Mouse (Mus musculus): ENCODE data around the gene Rita1. TPM values are rescaled to one million over a fixed set of nuclear protein-coding genes. Genes with fewer than 3 reads are reported as not detected.

Gene Rita1
- total RNA-seq (2021): 1 to 10 TPM; 4.8 to 6.3 TPM
- long read RNA-seq, experiment 1, partial matches to known transcripts: 0 of 5 reads
- long read RNA-seq, experiment 1, other reads (novel, unspliced or antisense): 1 of 5 reads
- long read RNA-seq, experiment 2, partial matches to known transcripts: 2 of 8 reads
- long read RNA-seq, experiment 2, other reads (novel, unspliced or antisense): 1 of 8 reads

DNA sequence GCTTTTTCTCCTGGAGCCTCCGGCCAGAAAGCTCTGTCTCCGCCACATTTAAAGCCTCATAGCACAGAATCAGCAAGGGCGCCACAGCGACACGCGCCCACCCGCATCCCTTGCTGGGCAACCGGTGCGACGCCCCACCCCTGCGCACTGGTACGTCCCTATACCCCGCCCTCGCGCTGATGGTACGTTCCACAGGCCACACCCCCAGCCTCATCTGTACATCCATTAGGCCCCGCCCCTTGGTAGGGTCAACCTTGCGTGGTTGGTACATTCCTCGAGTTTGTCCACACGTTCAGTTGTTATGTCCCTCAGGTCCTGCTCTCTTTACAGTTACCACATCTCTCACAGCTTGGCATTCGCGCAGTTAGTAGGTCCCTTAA lies at the start of gene Rita1, which contains the start of gene Ddx54:
Gene Rita1 (minus strand): TSS at position 148 of the 380 bp plus-strand sequence.
Gene Ddx54 (plus strand): TSS at position 298 of the 380 bp plus-strand sequence.
- DNase-seq: peak; percentile 93

DNA sequence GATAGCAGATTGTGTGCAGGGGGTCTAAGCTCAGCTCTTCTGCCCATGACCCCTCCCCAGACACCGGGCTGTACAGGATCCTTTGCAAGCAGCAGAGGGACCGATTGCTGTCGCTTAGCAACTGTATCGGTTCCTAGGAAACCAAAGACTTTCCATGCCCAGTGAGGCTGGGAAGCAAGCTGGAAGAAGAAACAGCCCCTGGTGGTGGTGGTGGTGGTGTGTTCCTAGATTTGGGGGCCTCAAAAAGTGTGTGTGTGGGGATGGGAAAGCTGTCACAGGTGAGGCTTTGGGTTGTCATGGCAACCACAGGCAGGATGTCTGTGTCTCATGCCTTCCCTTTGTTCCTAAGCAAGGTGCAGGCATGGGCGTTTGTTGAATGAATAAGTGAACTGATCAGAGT lies 48.4 kb upstream of the Rita1 start:
- no peak for DNase-seq

DNA sequence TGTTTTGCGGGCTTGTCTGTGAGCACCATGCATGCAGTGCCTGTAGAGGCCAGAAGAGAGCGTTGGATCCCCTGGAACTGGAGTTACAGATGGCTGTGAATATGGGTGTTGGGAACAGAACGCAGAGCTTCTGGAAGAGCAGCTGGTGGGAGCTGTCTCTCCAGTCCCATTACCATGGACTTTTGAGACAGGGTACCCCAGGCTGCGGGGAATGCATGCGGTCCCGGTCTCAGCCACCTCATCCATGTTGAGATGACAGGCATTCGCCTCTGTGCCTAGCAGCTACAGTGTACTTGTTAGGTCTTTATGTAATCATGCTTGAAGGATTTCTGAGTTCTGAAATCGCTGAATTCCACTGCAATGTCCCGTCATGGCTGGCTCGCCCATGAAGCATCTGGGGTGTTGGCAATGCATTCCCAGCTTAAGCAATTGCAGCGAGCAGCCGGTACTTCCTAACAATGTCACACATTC lies 43.9 kb upstream of the Rita1 start:
- no peak for DNase-seq

DNA sequence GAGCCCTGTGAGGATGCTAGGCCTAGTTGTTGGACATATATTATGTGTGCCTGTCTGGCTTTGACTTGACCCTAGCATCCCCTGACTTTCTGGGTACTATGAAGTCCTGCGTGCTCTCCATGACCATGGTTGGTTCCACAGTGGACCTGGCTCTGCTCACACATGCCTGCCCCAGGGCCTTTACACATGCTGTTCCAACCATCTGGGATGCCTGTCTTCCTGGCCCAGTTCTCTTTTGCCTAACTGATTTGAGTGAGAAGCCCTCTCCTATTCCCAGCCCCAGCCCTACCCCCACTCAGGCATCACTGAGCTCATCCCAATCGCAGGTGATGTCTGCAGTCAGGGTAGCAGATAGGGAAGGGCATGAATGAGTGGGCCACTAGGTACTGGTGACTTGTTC lies 41.5 kb upstream of the Rita1 start:
- DNase-seq: no peak

DNA sequence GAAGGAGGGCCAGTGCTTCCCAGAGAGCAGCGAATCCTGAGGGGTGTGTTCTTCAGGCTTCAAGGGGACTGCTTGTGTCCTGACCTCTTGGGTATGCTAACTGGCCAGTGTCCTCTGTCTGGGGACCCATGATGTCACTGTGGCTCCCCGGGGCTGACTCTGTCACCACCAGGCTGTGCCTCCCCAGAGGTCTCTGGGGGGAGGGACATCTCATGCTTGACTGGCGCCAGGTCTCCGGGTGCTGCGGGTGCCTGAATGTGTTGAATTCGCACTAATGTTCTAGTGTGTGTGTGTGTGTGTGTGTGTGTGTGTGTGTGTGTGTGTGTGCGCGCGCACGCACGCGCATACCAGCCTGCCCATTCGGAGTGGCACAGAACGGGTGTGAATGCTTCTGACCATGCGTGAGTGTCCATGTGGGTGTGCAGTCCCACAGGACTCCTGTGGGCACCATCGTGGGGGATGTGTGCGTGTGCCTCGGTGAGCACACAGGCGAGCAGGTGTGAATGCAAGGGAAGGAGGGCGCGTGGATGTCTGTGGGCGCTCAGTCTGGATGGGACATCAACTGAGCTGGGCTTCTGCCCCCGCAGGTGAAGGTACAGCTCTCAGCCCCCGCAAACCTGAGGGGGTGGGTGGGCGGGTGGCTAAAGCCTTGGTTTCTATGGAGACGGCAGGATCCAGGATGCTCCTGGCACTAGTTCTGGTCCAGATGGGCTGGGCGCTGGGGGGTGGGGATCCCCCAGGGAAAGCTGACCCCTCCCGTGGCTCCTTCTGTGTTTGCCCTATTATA lies 40.7 kb upstream of the Rita1 start:
- no peak for DNase-seq

DNA sequence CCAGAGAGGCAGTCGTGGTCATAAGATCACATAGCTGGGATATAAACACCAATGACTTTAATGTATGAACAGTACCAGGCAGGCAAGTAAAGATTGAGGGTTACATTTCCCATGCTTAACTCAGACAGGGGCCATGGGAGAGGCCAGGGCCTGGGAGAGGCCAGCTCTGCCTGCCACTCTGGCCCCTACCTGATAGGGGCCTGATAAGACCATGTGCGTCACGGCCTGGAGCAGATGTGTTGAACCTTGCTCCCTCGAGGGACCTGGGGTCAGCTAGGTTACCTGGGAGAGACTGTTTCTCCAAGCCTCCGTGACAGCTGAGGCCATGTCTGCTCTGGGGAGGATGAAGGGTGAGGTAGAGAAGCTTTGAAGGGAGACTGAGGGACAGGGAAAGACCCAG lies 38.8 kb upstream of the Rita1 start:
- no peak for DNase-seq

DNA sequence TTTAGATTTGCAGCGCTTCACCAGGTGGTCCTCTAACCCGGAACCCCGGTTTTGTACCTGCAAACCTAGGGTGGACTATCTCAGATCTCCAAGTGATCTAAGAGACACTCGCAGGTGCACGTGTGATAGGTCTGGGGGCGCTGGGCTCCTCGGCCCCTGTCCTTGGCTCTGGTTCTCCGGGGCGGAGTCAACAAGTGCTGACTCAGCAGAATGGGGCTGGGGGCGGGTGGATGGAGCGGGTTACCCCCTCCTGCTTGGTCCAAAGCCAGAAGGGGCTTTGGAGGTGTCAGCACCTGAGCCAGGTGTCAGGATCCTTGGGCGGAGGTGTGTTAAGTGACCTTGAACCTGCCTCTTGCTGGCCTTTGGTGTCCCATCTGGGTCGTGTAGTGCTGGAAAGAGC lies 37.5 kb upstream of the Rita1 start:
- DNase-seq: no peak

DNA sequence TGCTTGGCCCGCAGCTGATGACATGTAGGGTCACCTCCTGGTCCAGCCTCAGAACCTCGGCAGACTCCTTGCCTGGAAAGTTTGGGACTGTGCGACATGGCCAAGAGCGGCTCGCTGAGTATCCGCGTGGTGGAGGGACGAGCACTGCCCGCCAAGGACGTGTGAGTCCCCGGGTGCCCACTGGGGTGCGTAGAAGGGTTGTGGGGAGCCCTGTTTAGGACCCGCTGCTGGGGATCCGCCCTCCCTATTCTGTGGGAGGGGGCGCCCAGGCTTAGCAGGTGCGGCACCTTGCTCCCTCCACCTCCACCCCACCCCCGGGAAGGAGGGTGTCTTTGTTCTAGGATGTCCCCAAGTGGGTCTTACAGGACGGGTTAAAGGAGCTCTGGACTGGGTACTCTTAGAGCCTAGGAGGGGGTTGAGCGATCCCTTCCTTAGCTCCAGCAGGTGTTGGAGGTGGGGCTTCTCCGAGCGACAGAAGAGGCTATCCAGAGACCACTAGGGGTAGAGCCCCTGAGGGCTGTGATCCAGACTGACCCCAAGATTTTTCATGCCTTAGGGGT lies 37.1 kb upstream of the Rita1 start:
- no peak for DNase-seq

DNA sequence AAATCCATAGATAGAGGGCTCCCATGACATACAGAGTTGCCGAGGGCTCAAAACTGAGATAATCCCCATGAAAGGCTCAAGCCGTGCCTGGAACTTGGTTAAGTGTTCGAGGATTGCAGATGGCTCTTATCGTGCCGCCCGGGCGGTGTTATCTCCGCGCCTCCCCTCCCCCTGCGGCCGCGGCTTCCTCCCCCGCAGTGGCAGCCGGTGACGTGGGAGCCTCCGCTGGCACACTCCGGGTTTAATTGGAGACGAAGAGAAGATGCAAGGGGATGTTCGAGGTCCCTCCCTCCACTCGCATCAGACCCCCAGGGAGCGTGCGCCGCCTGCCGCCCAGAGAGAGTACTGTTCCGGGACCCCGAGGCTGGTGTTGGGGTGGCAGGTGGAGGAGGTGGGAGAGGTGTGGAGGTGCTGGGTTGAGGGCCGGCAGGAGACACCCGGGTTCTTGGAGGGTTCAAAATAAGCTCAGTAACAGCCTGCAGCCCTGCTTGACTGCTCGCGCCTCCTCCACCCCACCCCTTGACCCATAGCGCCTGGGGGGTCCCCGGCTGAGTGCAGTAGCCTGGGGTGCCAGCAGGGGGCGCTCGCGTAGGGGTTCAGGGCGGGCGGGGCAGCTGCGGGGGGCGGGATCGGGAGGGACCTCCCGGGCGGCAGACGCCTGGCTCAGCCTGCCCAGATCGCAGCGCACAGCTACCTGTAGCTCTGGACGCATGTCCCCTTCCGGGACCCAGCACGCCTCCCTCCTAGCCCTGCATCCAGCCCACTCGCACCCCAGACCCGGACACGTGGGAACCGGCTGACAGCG lies 36.4 kb upstream of the Rita1 start, which contains the start of gene Rasal1:
Gene Rasal1 (plus strand): TSS at position 244 of the 805 bp plus-strand sequence.
- peak; percentile 35 for DNase-seq

DNA sequence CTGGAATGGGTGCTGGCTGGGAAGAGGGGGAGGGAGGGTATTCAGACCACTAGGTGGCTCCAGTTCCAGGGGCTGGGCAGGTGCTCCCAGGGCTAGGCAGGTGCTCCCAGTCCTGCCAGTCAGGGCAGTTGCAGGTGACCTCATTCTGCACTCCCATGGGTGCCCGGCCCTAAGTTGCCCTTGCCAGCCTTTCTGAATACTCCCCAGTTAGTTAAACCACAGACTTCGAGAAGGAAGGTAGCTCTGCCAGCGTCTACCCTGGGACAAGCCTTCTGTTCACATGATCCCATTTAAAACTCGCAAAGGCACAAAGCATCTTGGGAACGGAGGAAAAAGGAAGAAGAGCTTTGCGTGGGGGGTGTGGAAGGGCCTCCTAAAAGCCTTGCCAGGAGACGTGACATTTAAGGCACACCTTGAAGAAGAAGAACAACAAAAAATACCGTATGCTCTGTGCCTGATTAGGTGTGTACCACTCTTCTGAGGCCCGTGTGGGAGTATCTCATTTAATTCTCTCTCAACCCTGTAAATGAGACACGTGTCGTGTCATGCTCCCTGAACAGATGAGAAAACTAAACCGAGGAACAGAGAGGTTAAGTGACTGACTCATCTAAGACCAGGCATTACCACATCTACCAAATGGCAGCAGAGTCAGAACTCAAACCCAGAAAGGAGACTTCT lies 35.6 kb upstream of the Rita1 start:
- DNase-seq: no peak

DNA sequence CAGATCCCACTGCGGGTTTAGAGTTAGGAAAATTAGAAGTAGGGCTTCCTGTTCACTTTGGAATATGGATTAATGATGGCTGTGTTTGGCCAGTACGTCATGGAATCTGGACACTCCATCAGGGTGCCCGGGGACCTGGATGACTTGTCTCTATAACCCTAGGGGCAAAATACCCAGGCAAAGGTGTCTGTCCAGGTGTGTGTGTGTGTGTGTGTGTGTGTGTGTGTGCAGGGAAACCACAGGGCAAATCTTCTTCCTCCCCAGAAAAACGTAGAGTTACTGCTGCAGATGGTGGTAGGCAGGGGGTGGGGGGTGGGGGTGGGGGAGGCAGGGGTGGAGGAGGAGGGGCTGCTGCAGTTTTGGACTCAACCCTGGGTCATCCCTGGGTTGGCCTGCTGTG lies 35.0 kb upstream of the Rita1 start:
- no peak for DNase-seq

DNA sequence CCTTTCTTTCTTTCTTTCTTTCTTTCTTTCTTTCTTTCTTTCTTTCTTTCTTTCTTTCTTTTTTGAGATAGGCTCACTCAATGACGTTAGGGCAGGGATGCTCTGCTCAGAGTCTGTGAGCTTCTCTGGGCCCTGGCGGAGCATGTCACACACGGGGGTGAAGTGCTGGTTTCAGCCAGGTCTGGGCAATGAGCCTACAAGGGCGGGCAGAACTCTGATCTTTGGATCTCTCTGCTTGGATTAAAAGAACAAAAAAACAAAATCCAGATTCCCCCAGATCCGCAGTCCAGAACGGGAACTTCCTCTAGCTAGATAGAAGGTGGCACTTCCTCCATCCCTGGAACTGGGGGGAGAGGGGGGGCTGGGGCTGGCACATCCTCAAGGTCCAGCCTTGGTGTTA lies 33.5 kb upstream of the Rita1 start:
- DNase-seq: peak; percentile 31

DNA sequence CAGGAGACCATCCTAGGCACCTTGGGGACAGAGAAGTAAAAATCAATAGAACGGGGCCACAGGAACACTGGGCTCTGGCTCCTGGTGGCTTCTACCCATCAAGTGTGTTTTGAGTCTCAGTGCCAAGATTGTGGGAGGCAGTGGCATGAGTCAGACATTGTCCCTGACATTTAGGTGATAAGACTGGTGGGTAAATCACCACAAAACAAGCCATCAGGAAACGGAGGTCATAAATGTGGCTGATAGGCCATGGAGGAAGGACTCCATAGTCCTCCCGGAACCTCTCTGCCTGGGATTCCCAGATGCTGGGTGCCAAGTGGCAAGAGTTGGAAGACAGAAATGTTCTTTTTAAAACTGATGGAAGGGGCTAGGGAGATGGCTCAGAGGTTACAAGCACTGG lies 31.8 kb upstream of the Rita1 start:
- no peak for DNase-seq

DNA sequence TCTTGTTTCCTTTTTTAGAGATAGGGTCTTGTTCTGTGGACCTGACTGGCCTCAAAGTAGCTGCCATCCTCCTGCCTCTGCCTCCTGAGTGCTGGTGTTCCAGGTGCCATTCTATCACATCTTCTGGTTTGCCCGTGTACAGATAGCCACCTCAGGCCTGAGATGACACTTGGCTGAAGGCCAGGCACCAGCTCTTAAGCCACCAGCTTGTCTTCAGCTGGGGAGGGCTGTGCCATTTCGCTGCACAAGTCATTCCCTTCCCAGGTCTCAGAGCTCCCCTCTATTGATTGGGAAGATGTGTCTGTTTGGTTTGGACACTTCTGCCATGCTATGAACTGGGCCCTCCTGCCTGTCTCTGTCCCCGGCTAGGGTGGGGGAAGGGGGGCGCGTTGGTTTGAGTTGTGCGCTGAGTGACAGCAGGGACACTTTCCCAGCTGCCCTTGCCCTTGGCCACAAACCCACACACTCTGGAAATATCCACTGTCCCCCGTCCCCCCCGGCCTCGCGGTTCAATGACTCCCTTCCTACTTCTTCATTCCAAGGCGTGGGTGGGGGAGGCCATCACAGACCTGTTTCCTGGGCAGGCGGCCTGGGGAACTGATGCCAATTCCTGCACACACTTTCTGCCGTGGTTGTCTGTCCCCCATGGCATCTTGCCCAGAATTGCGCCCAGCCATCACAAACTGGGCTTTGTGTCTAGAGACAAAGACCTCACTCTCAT lies 31.1 kb upstream of the Rita1 start:
- no peak for DNase-seq

DNA sequence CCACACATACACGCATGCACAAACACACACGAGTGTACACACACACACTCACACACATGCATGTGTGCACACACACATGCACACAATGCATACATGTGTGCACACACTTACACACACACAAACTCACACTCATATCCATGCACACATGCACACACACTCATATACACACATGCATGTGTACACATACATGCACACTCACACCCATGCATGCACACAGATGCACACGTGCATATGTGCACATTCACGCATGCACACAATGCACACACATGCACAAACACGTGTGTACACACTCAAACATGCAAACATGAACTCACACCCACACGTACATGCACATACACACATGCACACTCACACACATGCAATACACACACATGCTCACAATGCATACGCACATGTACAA lies 27.7 kb upstream of the Rita1 start:
- DNase-seq: no peak

DNA sequence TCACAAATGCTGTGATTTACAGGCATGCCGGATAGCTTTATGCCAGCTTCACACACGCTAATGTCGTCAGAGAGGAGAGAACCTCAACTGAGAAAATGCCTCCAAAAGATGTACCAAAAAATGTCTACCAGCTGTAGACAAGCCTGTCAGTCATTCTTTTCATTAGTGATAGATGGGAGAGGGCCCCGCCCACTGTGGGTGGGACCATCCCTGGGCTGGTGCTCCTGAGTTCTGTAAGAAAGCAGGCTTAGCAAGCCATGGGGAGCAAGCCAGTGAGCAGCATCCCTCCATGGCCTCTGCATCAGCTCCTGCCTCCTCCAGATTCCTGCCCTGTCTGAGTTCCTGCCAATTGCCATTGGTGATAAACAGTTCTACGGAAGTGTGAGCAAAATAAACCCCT lies 23.2 kb upstream of the Rita1 start:
- DNase-seq: no peak

DNA sequence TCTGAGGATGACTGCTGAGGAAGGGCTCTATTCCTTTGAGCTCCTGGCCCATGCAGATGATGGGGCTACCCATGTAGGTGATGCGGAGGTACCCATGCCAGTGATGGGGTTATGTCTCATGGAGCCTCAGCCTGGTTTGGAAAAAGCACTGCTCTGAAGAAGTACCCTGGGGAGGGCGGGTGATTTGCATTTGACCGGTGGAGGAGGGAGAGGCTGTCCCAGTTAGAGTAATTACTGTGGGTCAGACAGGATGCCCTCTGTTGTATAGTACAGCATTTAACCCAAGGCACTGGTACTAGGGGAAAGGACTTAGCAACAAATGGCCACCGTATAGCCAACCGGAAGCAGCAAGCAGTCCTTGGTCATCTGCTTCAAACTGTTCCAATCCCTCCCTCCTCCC lies 22.5 kb upstream of the Rita1 start:
- DNase-seq: no peak

DNA sequence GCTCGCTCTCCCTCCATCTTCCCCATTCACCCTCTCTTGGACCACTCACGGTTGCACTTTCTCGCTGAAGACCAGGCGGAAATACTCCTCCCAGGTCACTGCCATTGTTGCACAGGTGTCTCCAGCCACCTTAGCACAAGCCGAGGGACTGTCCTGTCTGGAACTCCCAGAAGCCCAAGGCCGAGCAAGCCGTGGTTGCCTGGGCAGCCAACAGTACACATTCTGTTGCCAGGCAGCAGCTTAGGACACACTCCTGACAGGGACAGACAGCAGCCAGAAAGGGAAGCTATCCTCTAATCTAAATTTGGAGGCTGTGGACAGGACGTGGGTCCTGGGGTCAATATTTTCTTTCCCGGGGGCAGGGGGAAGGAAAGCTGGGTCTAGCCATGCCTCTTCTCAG lies 21.7 kb upstream of the Rita1 start, which contains the start of gene Cfap73:
Gene Cfap73 (minus strand): TSS at position 105 of the 400 bp plus-strand sequence.
- DNase-seq: no peak

DNA sequence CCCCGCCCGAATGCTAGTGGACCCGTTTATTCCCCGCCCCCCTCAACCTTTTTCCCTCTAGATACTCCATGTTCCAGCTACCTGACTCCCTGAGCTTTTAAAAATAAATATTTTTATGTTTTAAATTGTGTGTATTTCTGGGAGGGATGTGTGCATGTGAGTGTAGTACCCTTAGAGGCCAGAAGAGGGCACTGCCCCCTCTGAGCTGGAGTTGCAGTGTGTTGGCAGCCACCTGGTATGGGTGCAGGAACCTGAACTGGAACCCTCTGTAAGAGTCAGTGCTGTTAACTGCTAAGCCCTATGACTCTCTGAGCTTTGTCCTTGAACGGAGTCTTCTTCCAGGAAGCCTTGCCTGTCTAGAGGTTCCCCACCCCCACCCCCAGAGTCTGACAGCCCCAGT lies 19.5 kb upstream of the Rita1 start:
- DNase-seq: no peak

DNA sequence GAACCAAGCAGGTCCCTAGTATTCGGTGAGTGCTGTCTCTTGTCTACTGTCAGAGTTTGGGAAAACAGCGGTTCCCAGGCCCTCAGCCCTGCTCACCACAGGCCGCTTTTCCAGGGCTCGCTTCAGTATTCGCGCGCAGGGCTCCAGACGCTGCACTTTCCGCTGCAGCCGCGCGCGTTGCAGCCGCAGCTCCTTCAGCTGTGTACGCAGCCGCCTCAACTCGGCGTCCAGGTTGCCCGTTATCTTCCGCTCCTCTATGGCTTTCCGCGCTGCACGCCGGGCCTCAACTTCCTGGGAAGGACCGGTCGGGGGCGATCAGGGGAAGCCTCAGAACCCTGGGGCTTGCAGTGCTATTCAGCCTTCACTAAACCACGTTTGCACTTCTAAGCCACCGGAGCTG lies 18.7 kb upstream of the Rita1 start:
- DNase-seq: no peak

DNA sequence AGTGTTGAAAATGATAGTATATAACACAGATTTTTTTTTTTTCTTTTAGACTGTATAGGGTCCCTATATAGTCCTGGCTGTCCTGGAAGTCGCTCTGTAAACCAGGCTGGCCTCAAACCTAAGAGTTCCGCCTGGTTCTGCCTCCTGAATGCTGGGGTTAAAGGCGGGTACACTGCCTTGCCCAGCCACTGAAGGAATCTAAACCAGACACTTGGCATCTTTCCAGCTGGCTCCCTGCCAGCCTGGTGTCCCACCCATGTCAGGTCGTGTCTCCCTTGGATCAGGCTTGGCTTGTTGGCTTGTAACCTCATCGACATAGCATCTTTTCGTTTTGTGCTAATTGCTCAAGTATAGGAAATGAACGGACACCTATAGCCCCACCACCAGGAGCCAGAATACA lies 16.2 kb upstream of the Rita1 start:
- DNase-seq: no peak
